Mouse (Mus musculus) colon, adult 2 months (tissue): ENCODE data around the gene Txk. TPM values are rescaled to one million over a fixed set of nuclear protein-coding genes. Genes with fewer than 3 reads are reported as not detected.

Source experiments
- polyA plus RNA-seq: library from polyadenylated mRNA; depleted of rRNA; stranded (reverse); fragments of >200 nt; gene quantifications from 2 replicates; pipeline ENCODE4 v1.2.3, GENCODE M21; 2012; rRNA removed

Gene Txk
- polyA plus RNA-seq: 0.14 and 0.20 TPM in 2 replicates

DNA sequence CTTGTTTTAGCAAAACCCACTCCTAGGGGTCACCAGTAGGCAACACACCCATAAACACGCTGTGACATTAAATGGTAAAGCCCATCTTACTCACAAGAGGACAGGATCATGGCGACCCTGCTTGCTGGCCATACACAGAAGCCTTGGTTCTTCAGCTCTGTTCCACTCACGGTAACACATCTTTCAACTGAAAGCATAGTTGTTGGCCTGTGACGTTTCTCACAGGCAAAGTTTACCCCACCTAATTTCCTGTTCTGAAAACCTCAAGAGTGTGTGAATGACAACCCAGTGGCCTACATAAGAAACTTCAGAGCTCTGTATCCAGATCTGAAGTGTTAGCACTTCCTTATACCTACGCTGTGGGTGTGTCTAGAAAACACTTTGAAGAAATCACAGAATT lies at the start of gene Txk:
TSS of gene Txk (minus strand) at position 193 of the 400 bp plus-strand sequence.

DNA sequence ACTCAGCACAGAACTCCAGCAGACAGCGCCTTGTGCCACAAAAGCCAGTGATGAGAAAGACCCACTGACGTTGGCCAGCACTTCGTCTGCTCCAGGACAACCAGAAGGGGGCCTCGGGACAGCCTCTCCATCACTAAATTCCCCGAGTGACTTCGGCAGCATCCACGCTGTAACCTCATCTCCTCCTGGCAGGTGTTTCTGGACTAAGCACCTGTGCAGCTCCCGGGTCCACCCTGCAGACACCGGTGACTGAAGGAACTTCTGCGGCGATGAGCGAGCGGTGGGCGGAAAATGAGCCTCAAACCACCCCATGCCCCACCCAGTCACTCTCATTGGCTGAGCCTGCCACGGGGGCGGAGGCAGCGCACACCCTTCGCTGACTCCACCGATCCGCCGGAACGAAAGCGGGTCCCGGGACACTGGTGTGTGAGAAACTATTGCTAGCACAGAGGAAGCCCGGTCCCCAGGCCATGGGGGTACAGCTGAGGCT lies 105.1 kb downstream of the Txk start, which contains the start of gene Nipal1:
TSS of gene Nipal1 (plus strand) at position 378 of the 490 bp plus-strand sequence.

Other genes starting within 250 kb of the Txk start
- gene Corin, start 248.3 kb downstream of the Txk start, polyA plus RNA-seq: not detected in 2 replicates
- gene Nfxl1, start 193.1 kb downstream of the Txk start, polyA plus RNA-seq: 4.6 and 5.0 TPM in 2 replicates
- not detected in 2 replicates for gene Zar1, start 171.5 kb downstream of the Txk start, polyA plus RNA-seq
- gene Gm5868, start 165.2 kb downstream of the Txk start, polyA plus RNA-seq: not detected in 2 replicates
- gene Cnga1, start 108.5 kb downstream of the Txk start, polyA plus RNA-seq: not detected in 2 replicates
- 5.6 and 7.4 TPM in 2 replicates for gene Nipal1, start 105.0 kb downstream of the Txk start, polyA plus RNA-seq
- gene Tec, start 115.7 kb upstream of the Txk start, polyA plus RNA-seq: 3.0 and 3.6 TPM in 2 replicates
- 17.0 and 18.9 TPM in 2 replicates for gene Slain2, start 161.5 kb upstream of the Txk start, polyA plus RNA-seq
- not detected in 2 replicates for gene Gm10135, start 221.9 kb upstream of the Txk start, polyA plus RNA-seq